Mouse (Mus musculus): Measurements from ENCODE around the gene Zfp385c.

Zfp385c gene

GRCm38 (mm10) chr11:100692164-100692616 lies at the start of gene Zfp385c:
Zfp385c (minus strand) TSS chr11:100692455.
- DNase-seq (ENCODE audit: inconsistent age in 2 of 2, low spot score in 1 of 2) = peak in 1 of 2 experiments; percentile 57

- DNase-seq (ENCODE audit: inconsistent age in 2 of 2, low spot score in 1 of 2) = no peak
Measured at GRCm38 (mm10) chr11:100741348-100741747, 49.1 kb upstream of the Zfp385c start.

- no peak for DNase-seq (ENCODE audit: inconsistent age in 2 of 2, low spot score in 1 of 2)
Measured at GRCm38 (mm10) chr11:100738749-100739148, 46.5 kb upstream of the Zfp385c start.

- peak; percentile 99 to 100 for DNase-seq (ENCODE audit: inconsistent age in 2 of 2, low spot score in 1 of 2)
Measured at GRCm38 (mm10) chr11:100738066-100738604, 45.9 kb upstream of the Zfp385c start, which contains the start of gene Rab5c. Rab5c (minus strand) TSS chr11:100738215.

GRCm38 (mm10) chr11:100737105-100737733 lies 45.0 kb upstream of the Zfp385c start:
- DNase-seq (ENCODE audit: inconsistent age in 2 of 2, low spot score in 1 of 2) = no peak

- DNase-seq (ENCODE audit: inconsistent age in 2 of 2, low spot score in 1 of 2) = no peak
Measured at GRCm38 (mm10) chr11:100736746-100737080, 44.5 kb upstream of the Zfp385c start.

GRCm38 (mm10) chr11:100735954-100736745 lies 43.9 kb upstream of the Zfp385c start:
- DNase-seq (ENCODE audit: inconsistent age in 2 of 2, low spot score in 1 of 2) = peak in 1 of 2 experiments; percentile 62

GRCm38 (mm10) chr11:100735134-100735865 lies 43.0 kb upstream of the Zfp385c start:
- DNase-seq (ENCODE audit: inconsistent age in 2 of 2, low spot score in 1 of 2) = no peak

GRCm38 (mm10) chr11:100730477-100731205 lies 38.4 kb upstream of the Zfp385c start:
- no peak for DNase-seq (ENCODE audit: inconsistent age in 2 of 2, low spot score in 1 of 2)

GRCm38 (mm10) chr11:100729976-100730375 lies 37.7 kb upstream of the Zfp385c start:
- peak in 1 of 2 experiments; percentile 26 for DNase-seq (ENCODE audit: inconsistent age in 2 of 2, low spot score in 1 of 2)

GRCm38 (mm10) chr11:100728601-100729000 lies 36.3 kb upstream of the Zfp385c start:
- no peak for DNase-seq (ENCODE audit: inconsistent age in 2 of 2, low spot score in 1 of 2)

- peak in 1 of 2 experiments; percentile 24 for DNase-seq (ENCODE audit: inconsistent age in 2 of 2, low spot score in 1 of 2)
Measured at GRCm38 (mm10) chr11:100727201-100727600, 34.9 kb upstream of the Zfp385c start.

GRCm38 (mm10) chr11:100724919-100725512 lies 32.8 kb upstream of the Zfp385c start:
- peak in 1 of 2 experiments; percentile 58 for DNase-seq (ENCODE audit: inconsistent age in 2 of 2, low spot score in 1 of 2)

- peak in 1 of 2 experiments; percentile 30 for DNase-seq (ENCODE audit: inconsistent age in 2 of 2, low spot score in 1 of 2)
Measured at GRCm38 (mm10) chr11:100722493-100723028, 30.3 kb upstream of the Zfp385c start.

- peak in 1 of 2 experiments; percentile 35 for DNase-seq (ENCODE audit: inconsistent age in 2 of 2, low spot score in 1 of 2)
Measured at GRCm38 (mm10) chr11:100721776-100722492, 29.7 kb upstream of the Zfp385c start.

- DNase-seq (ENCODE audit: inconsistent age in 2 of 2, low spot score in 1 of 2) = peak in 1 of 2 experiments; percentile 76
Measured at GRCm38 (mm10) chr11:100721254-100721653, 29.0 kb upstream of the Zfp385c start.

- DNase-seq (ENCODE audit: inconsistent age in 2 of 2, low spot score in 1 of 2) = peak in 1 of 2 experiments; percentile 85
Measured at GRCm38 (mm10) chr11:100720345-100720744, 28.1 kb upstream of the Zfp385c start.

GRCm38 (mm10) chr11:100719893-100720292 lies 27.6 kb upstream of the Zfp385c start:
- DNase-seq (ENCODE audit: inconsistent age in 2 of 2, low spot score in 1 of 2) = no peak

GRCm38 (mm10) chr11:100719312-100719711 lies 27.1 kb upstream of the Zfp385c start:
- DNase-seq (ENCODE audit: inconsistent age in 2 of 2, low spot score in 1 of 2) = peak in 1 of 2 experiments; percentile 72

Measured in adrenal gland, adult (tissue).